Mouse (Mus musculus) testis, adult 2 months (tissue): Measurements from ENCODE around the gene Shank2. TPM values are rescaled to one million over a fixed set of nuclear protein-coding genes. Genes with fewer than 3 reads are reported as not detected.

ENCODE experiments used
- H3K27ac ChIP-seq: fragments of 200-500 bp; 2 replicates; pipeline ENCODE4 v1.5.1; 2012; ENCODE audit warnings: low read depth, low read length; ENCODE audit not compliant: control insufficient read depth, insufficient read depth
- H3K27me3 ChIP-seq: fragments of 200-500 bp; 2 replicates; pipeline ENCODE4 v1.6.1; 2012; ENCODE audit warnings: mild to moderate bottlenecking, low read length, moderate library complexity; ENCODE audit not compliant: control insufficient read depth, insufficient read depth
- H3K36me3 ChIP-seq: fragments of 200-500 bp; 2 replicates; pipeline ENCODE4 v1.6.1; 2012; ENCODE audit warnings: mild to moderate bottlenecking, low read length; ENCODE audit not compliant: control insufficient read depth, insufficient read depth
- H3K4me1 ChIP-seq: fragments of 200-500 bp; 2 replicates; pipeline ENCODE4 v1.6.1; 2012; ENCODE audit warnings: low read length; ENCODE audit not compliant: control insufficient read depth, insufficient read depth
- H3K4me3 ChIP-seq: fragments of 200-500 bp; 2 replicates; pipeline ENCODE4 v1.5.1; 2012; ENCODE audit warnings: low read depth, mild to moderate bottlenecking, low read length, moderate library complexity, mixed read lengths; ENCODE audit not compliant: control insufficient read depth
- CTCF ChIP-seq: fragments of 200-500 bp; IDR thresholded peaks from 2 replicates; pipeline ENCODE4 v1.5.1; 2012; ENCODE audit warnings: low read depth, mild to moderate bottlenecking, inconsistent platforms, low read length, moderate library complexity; ENCODE audit not compliant: control insufficient read depth, insufficient read depth, insufficient replicate concordance
- POLR2A ChIP-seq: fragments of 200-500 bp; IDR thresholded peaks from 2 replicates; pipeline ENCODE4 v1.6.1; 2012; ENCODE audit warnings: low read depth, mild to moderate bottlenecking, inconsistent platforms, low read length, moderate library complexity; ENCODE audit not compliant: control insufficient read depth
- polyA plus RNA-seq: library from polyadenylated mRNA; depleted of rRNA; stranded (reverse); fragments of >200 nt; gene quantifications from 2 replicates; pipeline ENCODE4 v1.2.3, GENCODE M21; 2012

Gene Shank2
- polyA plus RNA-seq, 1 experiment = 34.7 TPM

GRCm38 (mm10) chr7:144078661-144079060, 76.9 kb downstream of the Shank2 start:
- Histone ChIP-seq H3K27me3 (no peaks in the 10 kb centered on the region), H3K36me3 (no peaks in the 10 kb centered on the region), H3K27ac (no peak overlapping the region), H3K4me1 (no peaks in the 10 kb centered on the region), H3K4me3 (no peak overlapping the region)
- TF ChIP-seq POLR2A (no peak), CTCF (no peak; the same call in 1 of the 2 replicates)

- TF ChIP-seq CTCF (no peak), POLR2A (no peak)
- Histone ChIP-seq H3K36me3 (no peaks in the 10 kb centered on the region), H3K27me3 (no peaks in the 10 kb centered on the region), H3K4me1 (no peaks in the 10 kb centered on the region), H3K4me3 (no peak overlapping the region), H3K27ac (no peak overlapping the region)
Measured at GRCm38 (mm10) chr7:144079861-144080260, 78.1 kb downstream of the Shank2 start.

GRCm38 (mm10) chr7:144081448-144081847, 79.7 kb downstream of the Shank2 start:
- H3K27me3 ChIP-seq = no peaks in the 10 kb centered on the region
- H3K27ac ChIP-seq = no peak overlapping the region
- no peaks in the 10 kb centered on the region for H3K4me1 ChIP-seq
- H3K4me3 ChIP-seq = no peak overlapping the region
- no peak for TF ChIP-seq POLR2A
- 0 out of 2 replicates have a peak, but pooled peaks have one; percentile 17 for TF ChIP-seq CTCF
- H3K36me3 ChIP-seq = no peaks in the 10 kb centered on the region

GRCm38 (mm10) chr7:144081963-144082362, 80.2 kb downstream of the Shank2 start:
- no peaks in the 10 kb centered on the region for H3K27me3 ChIP-seq
- H3K27ac ChIP-seq = no peak overlapping the region
- no peak for TF ChIP-seq CTCF
- no peak for TF ChIP-seq POLR2A
- H3K4me3 ChIP-seq = no peak overlapping the region
- H3K4me1 ChIP-seq = no peaks in the 10 kb centered on the region
- H3K36me3 ChIP-seq = no peaks in the 10 kb centered on the region

- TF ChIP-seq POLR2A (no peak), CTCF (no peak)
- Histone ChIP-seq H3K27ac (no peak overlapping the region), H3K4me1 (no peaks in the 10 kb centered on the region), H3K27me3 (no peaks in the 10 kb centered on the region), H3K4me3 (no peak overlapping the region), H3K36me3 (no peaks in the 10 kb centered on the region)
Measured at GRCm38 (mm10) chr7:144087277-144087676, 85.5 kb downstream of the Shank2 start.

GRCm38 (mm10) chr7:144094132-144094531, 92.4 kb downstream of the Shank2 start:
- no peak for TF ChIP-seq CTCF
- no peak for TF ChIP-seq POLR2A
- Histone ChIP-seq H3K27ac (no peak overlapping the region), H3K4me1 (no peaks in the 10 kb centered on the region), H3K36me3 (no peaks in the 10 kb centered on the region), H3K4me3 (no peak overlapping the region), H3K27me3 (no peaks in the 10 kb centered on the region)

- no peaks in the 10 kb centered on the region for H3K4me1 ChIP-seq
- H3K4me3 ChIP-seq = no peak overlapping the region
- H3K36me3 ChIP-seq = no peaks in the 10 kb centered on the region
- TF ChIP-seq CTCF (no peak), POLR2A (no peak)
- no peak overlapping the region for H3K27ac ChIP-seq
- no peaks in the 10 kb centered on the region for H3K27me3 ChIP-seq
Measured at GRCm38 (mm10) chr7:144097314-144097713, 95.6 kb downstream of the Shank2 start.

- Histone ChIP-seq H3K27ac (no peak overlapping the region), H3K36me3 (no peaks in the 10 kb centered on the region), H3K4me1 (no peaks in the 10 kb centered on the region), H3K27me3 (no peaks in the 10 kb centered on the region), H3K4me3 (no peak overlapping the region)
- TF ChIP-seq POLR2A = no peak
- TF ChIP-seq CTCF = no peak
Measured at GRCm38 (mm10) chr7:144102222-144102980, 100.7 kb downstream of the Shank2 start.
